Mouse (Mus musculus) T-helper 2 cell (primary cell): ENCODE results near the gene Snrk.

ENCODE experiments used
- in situ Hi-C: fragments of 300-600 bp; cut with MboI, MseI; formaldehyde crosslinking; loops from one replicate; pipeline ENCODE4 v1.15.1; 2025; ENCODE audit warnings: high pct_unique_total_duplicates

The Snrk gene

DNA sequence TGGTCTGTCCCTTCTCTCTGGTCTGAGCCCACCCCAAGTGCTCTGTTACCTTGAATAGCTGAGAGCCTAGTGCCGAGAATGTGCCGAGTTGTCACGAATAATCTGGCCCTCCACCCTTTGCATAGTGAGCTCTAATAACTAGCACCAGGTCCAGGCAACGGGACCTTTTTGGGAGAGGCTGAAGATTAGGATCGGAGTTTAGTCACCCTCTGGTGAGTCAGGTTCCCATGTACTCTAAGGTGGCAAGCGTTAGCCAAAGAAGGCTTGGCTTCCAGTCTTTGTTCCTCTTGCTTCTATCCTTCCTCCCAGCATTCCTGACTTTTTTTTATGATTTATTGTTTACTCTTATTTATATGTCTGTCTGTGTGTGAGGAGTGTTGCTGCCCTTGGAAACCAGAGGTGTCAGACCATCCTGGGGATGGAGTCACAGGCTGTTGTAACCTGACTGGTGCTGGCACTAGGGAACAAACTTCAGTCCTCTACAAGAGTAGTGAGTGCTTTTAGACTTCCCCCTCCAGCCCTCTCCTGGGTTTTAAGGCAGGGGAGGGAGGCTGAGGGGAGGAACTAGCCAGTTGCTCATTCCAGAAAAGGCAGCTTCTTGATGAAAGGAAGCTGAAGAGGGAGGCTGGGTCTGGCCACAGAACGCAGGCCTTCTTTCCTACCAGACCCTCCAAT, 9.2 kb upstream of the Snrk start:
- in situ Hi-C loops, result no loop called here

DNA sequence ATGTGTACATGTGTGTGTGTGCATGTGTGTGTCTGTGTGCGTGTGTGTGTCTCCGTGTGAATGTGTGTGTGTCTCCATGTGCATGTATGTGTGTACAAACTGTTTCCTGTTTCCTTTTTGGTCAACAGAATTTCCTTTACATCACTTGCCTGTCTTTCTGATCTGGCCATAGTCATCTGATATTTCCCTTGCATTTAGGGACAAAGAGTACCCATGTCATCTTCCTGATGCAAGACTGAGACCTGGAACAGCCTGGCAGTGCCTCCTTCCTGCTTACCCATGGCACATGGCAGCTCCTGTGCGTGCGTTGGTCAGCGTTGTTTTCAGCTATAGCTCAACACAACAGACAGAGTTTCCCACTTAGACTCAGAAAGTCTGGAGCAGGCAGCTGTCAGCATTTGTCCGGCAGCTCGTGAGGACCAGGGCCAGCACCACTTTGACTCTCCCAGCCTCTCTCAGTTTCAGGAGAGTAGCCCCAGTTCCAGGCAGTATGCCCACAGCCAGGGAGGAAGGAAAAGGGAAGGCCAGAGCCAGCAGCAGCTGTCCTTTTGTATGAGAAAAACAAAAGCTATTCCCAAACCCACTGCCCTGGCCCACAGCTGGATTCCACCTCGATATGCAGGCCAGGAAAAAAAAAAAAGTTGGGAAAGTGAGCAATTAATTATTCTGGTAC, 7.4 kb upstream of the Snrk start:
- in situ Hi-C loops, result loop anchor here (10.0 kb wide), 2 partner anchors 765 to 1255 kb away; partner anchors contain the start of gene Lars2

DNA sequence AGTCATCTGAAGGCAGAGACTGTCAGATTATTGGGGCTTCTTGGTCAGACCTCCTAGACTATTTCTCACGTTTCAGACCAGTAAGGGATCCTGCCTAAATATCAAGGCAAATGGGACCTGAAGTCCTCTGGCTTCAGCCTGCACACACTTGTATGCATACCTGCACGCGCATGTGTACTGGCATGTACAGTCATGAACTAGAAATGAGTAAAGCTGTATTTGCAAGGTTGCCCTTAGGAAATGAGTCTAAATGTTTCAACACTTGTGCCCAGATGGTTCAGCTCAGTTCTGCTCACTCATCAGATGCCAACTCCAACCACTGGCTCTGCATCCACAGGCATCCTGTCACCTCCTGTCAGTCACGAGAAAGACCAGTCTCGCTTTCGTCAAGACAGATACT, 6.6 kb upstream of the Snrk start:
- in situ Hi-C loops, result loop anchor here (10.0 kb wide), 2 partner anchors 764 to 1254 kb away; partner anchors contain the start of gene Lars2

DNA sequence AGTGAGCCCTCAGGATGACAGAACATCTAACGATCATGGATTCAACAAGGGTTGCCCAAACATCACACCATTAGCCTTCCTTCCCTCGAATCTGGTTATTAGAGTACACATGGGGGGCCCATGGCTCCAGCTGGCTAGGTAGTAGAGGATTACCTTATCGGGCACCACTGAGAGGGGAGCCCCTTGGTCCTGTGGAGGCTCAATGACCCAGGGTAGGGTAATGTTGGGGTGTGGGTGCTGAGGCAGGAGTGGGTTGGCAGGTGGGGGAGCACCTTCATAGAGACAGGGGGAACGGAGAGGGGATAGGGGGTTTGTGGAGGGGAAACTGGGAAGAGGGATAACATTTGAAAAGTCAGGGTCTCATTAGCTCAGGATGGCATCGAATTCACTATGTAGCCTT, 6.1 kb upstream of the Snrk start:
- in situ Hi-C loops, result loop anchor here (10.0 kb wide), 2 partner anchors 764 to 1254 kb away; partner anchors contain the start of gene Lars2

DNA sequence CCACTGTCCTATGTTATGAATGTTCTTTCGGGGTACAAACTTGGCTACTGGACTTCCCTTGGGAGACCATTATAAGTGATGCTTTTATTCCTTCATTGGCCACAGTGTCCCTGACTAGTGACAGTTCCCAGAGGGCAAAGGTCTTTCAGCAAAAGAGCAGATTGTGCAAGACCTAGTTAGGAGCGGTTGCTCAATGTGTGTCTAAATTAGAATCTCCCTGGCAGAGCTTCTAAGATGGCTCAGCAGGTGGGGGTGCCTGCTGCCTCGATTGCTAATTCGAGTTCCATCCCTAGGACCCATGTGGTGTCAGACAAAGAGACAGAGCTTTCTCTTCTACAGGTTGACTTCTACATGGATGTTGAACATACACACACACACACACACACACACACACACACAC, 1.5 kb upstream of the Snrk start:
- in situ Hi-C loops, result loop anchor here (5.0 to 10.0 kb wide), 3 partner anchors 72 to 1249 kb away; partner anchors contain the start of gene Lars2

DNA sequence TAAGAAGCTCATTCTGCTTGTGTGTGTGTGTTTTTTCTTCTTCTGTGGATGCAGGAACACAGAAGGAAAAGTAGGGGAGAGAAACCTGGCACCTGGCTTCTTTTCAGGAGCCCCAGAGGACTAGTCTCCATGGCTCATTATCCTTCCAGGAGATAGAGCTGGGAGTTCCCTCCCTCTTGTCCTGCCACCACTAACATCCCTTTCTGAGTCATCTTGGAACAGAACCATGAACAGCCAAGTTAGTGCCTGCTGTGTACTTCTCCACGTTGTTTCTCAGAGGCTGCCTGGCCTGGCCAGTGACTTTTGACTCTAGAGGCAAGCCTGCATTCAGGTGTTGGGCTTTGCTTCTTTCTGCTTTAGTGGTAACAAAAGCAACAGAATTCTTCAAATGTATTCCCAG, 707 bp upstream of the Snrk start:
- in situ Hi-C loops, result loop anchor here (5.0 to 10.0 kb wide), 3 partner anchors 71 to 1248 kb away; partner anchors contain the start of gene Lars2

DNA sequence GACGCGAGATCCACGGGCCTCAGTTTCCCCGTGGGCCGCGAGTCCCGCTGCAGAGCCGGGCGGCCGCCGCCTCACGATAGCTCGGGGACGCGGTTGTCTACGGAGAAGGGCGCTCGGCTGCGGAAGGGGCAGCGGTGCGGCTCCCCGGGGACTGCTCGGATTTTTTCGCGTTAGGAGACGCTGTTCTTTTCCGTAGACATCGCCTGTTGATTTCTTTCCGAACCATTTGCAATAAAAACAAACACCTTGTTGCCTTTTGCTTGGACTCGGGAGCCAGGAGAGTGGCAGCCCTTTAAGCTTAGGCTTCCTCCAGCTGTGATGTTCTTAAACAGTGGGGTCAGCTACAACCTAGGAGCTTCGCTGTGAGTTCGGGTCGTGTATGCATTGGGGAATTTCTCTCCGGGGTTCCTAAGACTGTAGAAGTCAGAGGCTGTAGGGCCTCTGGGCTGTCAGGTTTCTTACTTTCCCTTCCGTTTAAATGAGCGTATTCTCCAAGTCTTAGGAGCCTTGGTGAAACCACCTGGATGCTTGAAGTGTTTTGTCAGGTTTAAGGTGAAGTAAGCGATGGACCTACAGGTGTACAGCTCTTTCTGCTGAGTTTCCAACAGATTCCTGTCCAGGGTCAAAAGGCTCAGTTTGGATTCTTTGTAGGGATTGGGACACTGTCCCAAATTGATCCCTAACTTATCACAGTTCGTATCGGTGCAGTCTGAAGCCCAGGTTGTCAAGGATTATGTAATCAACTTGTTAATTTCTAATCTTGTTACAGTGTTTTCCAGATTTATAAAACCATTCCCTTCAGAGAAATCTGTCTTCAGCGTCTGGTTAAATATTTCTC, 845 bp downstream of the Snrk start:
- in situ Hi-C loops, result loop anchor here (5.0 to 10.0 kb wide), 3 partner anchors 69 to 1247 kb away; partner anchors contain the start of gene Lars2

DNA sequence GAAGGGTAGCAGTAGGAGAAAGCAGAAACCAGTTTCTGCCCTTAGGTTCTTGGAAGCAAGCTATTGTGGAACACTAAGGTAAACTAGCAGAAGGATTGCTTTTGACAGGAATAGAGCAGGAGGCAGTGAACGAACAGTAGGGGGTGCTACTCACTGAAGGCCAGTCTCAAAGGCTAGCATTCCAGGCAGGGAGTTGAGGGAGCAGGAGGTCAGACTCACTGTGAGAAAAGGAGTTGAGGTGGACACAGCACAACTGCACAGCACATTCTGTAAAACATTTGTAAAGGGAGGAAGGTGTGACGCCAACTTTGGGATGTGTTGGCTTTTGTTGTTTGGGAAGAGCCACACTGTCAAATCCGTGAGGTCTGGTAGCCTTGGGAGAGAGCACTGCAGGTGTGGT, 3.0 kb downstream of the Snrk start:
- in situ Hi-C loops, result no loop called here

DNA sequence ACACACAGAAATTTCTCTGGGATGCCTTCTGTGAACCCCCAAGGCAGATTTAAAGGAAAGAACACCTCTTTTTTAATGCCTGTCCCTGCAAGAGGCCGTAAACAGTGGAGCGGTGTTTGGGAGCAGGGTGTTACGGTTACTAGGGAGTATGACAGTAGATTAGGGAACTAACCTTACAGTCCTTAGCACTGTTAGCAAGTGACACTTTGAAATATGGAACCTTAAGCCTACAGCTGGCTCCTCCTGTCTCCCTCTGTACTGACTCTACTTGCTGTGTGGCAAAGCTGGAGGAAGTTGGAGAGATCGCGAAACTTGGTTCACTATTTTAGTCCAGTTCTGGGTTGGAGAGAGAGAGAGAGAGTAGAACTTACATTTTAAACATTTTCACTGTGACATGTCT, 5.0 kb downstream of the Snrk start:
- in situ Hi-C loops, result no loop called here

DNA sequence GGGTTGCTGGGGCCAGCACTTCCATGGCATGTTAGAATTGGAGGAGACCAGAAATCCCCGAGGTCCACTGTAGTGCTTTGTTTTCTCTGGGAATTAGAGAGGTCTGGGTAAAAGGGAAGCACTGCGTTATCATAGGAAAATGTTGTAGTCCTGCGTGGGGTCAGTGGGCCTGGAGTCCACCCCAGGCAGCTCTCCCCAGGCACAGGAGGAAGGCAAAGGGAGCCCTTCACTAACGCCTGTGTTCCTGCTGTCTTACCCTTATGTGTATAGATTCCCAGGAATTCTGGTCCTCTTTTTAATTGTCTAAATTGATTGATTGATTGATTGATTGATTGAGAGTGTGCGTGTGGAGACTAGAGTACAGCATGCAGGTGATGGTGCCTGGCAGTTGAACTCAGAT, 6.1 kb downstream of the Snrk start:
- in situ Hi-C loops, result no loop called here

DNA sequence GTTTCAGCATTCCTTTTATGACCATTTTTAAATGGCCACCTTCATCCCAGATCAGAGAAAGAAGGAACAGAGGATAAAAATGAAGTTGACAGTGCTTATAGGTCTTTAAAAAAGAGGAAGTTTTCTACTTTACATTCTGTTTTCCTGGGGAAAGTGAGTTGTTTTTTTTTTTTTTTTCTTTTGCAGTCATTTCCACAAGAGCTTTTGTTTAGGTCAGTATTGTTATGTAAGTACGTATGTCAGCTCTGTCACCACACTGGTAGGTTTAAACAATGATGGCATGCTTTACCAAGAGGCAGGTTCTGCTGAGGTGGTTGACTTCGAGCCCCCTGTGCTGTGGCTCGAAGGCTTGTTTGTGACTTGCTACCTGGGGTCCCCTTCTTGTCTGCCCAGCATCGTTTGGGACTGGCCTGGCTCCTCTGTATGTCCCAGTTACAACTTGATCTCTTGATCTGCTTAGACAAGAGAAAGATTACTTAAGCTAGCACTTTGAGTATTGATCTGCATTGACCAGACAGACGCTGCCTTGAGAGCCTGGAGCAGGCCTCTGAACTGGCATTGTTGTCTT, 8.7 kb downstream of the Snrk start:
- in situ Hi-C loops, result no loop called here

DNA sequence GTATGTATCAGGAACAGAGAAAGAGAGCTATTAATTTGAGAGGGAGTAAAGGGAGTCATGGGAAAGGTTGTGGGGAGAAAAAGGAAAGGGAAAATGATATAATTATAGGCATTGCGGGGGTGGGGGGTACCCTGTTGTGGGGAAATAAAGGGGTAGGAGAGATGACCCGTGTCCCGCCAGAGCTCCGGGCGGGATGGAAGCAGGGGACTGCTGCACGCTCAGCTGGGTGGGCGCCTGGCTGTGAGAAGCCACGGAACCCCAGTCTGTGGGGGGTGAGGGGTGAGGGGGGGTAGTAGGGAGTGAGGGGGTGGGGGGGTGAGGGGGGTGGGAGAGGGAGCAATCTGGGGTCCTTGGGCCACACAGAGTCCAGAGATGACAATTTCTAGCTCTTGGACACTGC, 9.7 kb downstream of the Snrk start:
- in situ Hi-C loops, result no loop called here

DNA sequence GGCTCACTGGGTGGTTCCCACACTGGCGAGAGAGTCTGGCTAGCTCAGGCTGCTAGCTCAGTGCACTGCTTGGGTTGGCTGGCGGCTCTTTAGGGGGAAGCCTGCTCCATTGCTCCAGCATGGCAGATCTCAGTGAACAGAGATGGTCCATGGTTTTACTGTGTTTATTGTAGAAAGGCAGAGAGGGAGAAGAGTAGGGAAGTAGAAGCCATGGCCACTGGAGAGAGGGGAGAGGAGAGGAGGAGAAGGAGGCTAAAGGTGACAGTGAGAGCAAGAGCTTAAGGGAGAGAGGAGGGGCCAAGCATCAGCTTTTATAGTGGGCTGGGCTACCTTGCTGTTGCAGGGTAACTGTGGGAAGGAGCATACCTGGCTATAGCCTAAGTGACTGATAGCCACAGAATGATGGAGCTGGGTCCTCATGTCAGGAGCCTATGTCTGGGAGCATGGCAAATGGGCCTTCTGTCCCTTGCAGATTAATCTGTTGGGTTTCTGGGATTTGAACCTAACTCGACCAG, 10.3 kb downstream of the Snrk start:
- in situ Hi-C loops, result no loop called here

DNA sequence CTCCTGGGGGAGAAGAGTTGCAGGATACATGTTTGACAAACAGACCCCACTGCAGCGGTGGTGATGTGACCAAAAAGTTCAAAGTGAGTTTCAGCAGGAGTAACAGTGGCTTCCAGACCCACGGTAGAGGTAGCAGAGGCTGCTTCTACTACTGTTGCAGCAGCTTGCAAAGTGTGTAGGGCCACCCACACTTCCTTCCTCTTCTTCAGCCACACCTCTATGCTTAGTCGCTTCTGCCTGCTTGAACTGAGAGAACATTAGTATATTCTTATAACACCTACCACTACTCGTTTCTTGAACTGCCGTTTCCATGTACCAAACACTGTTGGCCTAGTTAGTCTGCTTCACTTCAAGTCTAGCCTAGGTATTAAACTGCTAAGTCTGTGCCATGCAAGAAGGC, 11.6 kb downstream of the Snrk start:
- in situ Hi-C loops, result no loop called here

DNA sequence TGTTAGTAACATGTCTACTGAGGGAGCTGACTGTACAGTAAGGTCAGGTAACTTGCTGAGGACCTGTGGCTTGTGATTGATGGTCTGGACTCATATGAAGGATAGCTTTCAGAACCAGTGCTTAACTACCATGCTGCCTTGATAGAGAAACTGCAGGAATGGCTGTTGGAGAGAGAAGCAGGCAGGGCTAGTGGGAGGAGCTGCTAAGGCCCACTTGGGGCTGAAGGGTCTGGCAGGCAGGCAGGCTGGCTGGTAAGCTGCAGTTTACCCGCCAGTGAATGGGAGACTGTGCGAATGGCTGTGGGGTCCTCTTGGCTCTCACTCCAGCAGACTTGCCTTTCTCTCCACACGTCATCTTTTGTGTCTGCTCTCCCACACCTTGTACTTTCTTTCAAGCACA, 13.6 kb downstream of the Snrk start:
- in situ Hi-C loops, result no loop called here

DNA sequence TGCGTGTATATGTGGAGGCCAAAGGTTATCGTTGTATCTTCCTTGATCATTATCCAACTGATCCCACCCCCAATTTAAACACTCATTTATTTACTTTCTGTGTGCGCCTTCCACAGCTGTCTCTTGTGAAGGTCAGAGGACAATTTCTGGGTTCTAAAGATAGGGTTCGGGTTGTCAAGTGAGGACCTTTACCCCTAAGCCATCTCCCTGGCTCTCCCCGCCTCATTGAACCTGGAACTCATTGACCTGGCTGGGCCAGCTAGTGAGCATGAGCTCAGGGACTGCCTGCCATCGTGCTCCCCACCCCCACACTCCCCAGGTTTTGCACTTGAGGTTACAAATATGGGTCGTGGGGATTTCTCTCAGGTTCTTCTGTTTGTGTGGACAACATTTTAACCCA, 15.1 kb downstream of the Snrk start:
- in situ Hi-C loops, result no loop called here

DNA sequence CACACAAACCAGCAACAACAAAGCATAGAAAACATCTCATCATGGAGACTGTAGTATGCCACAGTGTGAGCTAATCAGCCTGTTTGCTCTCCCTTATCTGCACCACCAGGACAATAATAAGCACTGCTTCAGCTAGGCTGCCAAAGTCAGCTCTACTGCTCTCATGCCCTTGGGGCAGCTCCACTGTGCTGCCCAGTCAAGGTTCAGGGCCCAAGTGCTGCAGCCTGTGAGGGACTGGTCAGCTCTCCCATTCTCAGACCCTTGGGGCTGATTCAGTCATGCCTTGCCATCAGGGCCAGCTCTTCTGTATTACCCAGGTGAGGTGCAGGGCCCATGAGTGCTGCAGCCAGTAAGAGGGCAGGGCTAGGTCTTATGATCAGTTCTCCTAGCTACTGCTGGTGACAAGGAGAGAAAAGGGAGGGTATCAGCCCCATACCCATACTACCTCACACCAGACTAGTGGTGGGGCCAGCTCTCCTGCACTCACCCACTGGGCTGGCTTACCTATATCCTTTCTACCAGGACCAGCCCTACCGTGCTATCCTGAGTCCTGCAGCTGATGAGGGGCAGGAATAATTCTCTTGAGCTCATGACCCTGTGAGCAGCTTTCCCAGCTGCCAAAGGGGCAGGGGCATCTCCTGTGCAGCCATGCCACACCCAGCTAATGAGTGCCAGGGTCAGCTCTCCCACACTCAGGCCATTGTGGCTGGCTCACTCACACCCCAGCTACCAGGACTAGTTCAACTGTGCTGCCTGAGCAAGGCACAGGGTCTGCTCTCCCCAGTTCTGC, 18.2 kb downstream of the Snrk start:
- in situ Hi-C loops, result no loop called here

DNA sequence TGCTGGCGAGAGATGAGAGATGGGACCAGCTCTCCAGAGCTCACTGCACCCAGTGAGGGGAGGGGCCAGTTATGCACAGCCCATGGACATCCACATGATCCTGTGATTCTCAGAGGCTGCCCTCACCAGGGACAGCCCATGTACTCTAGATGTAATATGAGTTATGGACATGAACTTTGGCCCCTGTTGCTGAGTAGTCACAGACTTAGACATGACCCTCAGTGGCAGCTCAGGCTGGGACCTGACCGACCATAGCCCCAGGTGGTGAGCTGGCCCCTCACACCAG, 18.8 kb downstream of the Snrk start:
- in situ Hi-C loops, result no loop called here

DNA sequence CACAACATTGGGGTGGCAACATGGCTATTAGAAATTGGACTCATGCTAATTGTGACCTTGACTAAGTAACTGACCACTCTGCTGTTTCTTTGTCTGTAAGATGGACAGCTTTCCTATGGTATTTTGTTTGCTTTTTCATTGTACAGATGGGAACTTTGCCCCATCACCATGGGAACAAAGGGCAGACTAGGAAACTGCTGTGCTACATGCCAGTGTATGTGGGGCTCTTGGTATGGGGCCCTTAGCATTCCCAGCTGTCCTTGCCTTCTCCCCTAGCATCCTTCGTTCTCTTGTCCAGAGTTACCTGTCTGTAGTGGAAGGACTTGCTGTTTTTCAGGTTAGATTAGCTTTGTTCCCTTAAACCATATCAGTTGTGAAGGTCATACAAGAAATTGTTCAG, 20.9 kb downstream of the Snrk start:
- in situ Hi-C loops, result no loop called here

DNA sequence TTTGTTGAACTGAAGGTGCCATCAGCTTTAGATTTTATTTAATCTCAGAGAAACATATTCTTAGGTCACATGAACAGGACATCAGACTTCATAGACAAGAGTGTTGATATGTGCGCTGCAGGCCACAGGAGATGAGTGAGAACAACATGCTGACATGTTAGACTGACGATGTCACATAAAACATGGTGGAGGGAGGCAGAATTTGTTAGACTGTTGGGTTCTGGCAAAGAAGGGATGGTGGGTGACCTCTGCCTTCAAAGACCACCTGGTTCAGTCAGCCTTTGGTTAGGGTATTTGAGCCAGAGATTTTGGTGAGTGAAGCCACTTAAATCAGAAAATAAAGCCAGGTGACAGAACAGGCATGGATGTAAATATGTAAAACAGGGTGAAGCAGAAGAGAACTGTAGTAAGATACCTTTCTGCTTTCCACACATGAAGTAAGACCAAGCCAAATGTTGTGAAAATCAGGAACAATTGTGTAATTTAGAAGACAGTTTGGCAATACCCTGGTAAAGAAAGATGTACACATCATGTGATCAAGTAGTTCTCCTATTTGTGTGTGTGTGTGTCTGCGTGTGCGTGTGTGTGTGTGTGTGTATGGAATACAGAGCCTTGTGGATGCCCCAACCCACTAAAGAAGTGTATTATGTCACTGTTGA, 21.4 kb downstream of the Snrk start:
- in situ Hi-C loops, result no loop called here

DNA sequence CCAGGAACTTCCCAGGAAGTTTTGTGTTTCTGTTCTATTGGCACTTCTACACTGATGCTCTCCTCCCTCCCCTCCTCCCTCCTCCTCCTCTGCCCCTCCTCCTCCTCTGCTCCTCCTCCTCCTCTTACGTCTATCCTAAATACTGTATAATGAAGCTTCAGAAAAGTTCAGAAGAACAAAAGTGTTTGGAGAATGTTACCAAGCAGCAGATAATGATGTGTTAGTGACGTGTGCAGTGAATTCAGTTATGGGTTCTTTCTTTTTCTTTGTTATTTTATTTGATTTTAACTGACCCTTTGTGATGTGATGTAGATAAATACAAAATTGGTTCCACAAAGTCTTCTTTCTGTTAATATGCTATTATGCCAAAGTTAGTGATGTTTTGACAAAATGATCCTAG, 22.2 kb downstream of the Snrk start:
- in situ Hi-C loops, result no loop called here
